Mouse (Mus musculus) bone marrow macrophage, adult 2 months (primary cell): ENCODE measurements at regions not wholly inside any gene's neighbourhood (a gene's known extent, or its start where the extent isn't known, plus 50 kb on each side); places are given as distances from the start of the nearest gene placed in this dataset.

Source experiments
- H3K27ac ChIP-seq: 2 replicates; pipeline ENCODE4 v1.5.1; 2012; ENCODE audit warnings: low read depth, low read length; ENCODE audit not compliant: insufficient read depth
- H3K4me1 ChIP-seq: 2 replicates; pipeline ENCODE4 v1.6.1; 2012; ENCODE audit warnings: low read length; ENCODE audit not compliant: control insufficient read depth, insufficient read depth
- H3K4me3 ChIP-seq: 2 replicates; pipeline ENCODE4 v1.5.1; 2012; ENCODE audit warnings: mild to moderate bottlenecking, low read length, moderate library complexity; ENCODE audit not compliant: insufficient read depth
- CTCF ChIP-seq: IDR thresholded peaks from 2 replicates; pipeline ENCODE4 v1.5.1; 2012; ENCODE audit warnings: low read depth, mild to moderate bottlenecking, low read length, moderate library complexity
- POLR2A ChIP-seq: IDR thresholded peaks from 2 replicates; pipeline ENCODE4 v1.6.1; 2012; ENCODE audit warnings: mild to moderate bottlenecking, low read depth, low read length, borderline replicate concordance

GRCm38 (mm10) chr17:48592457-48592856 is 137.8 kb downstream of the Unc5cl start:
- Histone ChIP-seq H3K27ac (no peak overlapping the region), H3K4me1 (no peaks in the 10 kb centered on the region), H3K4me3 (no peak overlapping the region)
- no peak for TF ChIP-seq CTCF
- TF ChIP-seq POLR2A, result no peak

GRCm38 (mm10) chr17:48595418-48595963 is 140.8 kb downstream of the Unc5cl start:
- H3K4me1 ChIP-seq, result no peaks in the 10 kb centered on the region
- no peak overlapping the region for H3K4me3 ChIP-seq
- TF ChIP-seq POLR2A (no peak), CTCF (no peak)
- no peak overlapping the region for H3K27ac ChIP-seq

- H3K4me1 ChIP-seq, result no peaks in the 10 kb centered on the region
- H3K4me3 ChIP-seq, result no peak overlapping the region
- no peak overlapping the region for H3K27ac ChIP-seq
- TF ChIP-seq CTCF, result no peak
- TF ChIP-seq POLR2A, result no peak
These were observed 141.7 kb downstream of the Unc5cl start for GRCm38 (mm10) chr17:48596406-48596805.

- no peak overlapping the region for H3K4me3 ChIP-seq
- no peak overlapping the region for H3K27ac ChIP-seq
- no peaks in the 10 kb centered on the region for H3K4me1 ChIP-seq
- TF ChIP-seq CTCF (no peak), POLR2A (no peak)
These were observed 142.6 kb downstream of the Unc5cl start for GRCm38 (mm10) chr17:48597301-48597700.

GRCm38 (mm10) chr17:48598471-48599141 is 143.9 kb downstream of the Unc5cl start:
- no peak for TF ChIP-seq CTCF
- no peak for TF ChIP-seq POLR2A
- H3K4me1 ChIP-seq, result no peaks in the 10 kb centered on the region
- H3K27ac ChIP-seq, result no peak overlapping the region
- H3K4me3 ChIP-seq, result no peak overlapping the region

- no peak overlapping the region for H3K27ac ChIP-seq
- H3K4me3 ChIP-seq, result no peak overlapping the region
- H3K4me1 ChIP-seq, result no peaks in the 10 kb centered on the region
- TF ChIP-seq POLR2A (no peak), CTCF (no peak)
These were observed 145.5 kb downstream of the Unc5cl start for GRCm38 (mm10) chr17:48600176-48600575.

GRCm38 (mm10) chr17:48602554-48602953 is 147.9 kb downstream of the Unc5cl start:
- Histone ChIP-seq H3K4me3 (no peak overlapping the region), H3K4me1 (no peaks in the 10 kb centered on the region), H3K27ac (no peak overlapping the region)
- TF ChIP-seq CTCF (no peak; the same call in 1 of the 2 replicates), POLR2A (no peak)

GRCm38 (mm10) chr17:48606767-48607166 is 152.1 kb downstream of the Unc5cl start:
- no peak overlapping the region for H3K4me3 ChIP-seq
- H3K27ac ChIP-seq, result no peak overlapping the region
- H3K4me1 ChIP-seq, result no peaks in the 10 kb centered on the region
- TF ChIP-seq CTCF (no peak), POLR2A (no peak)

- no peak overlapping the region for H3K4me3 ChIP-seq
- no peaks in the 10 kb centered on the region for H3K4me1 ChIP-seq
- no peak overlapping the region for H3K27ac ChIP-seq
- TF ChIP-seq CTCF (no peak), POLR2A (no peak)
These were observed 153.6 kb downstream of the Unc5cl start for GRCm38 (mm10) chr17:48608315-48608714.

GRCm38 (mm10) chr17:48610107-48610506 is 155.4 kb downstream of the Unc5cl start:
- TF ChIP-seq CTCF, result no peak
- TF ChIP-seq POLR2A, result no peak

GRCm38 (mm10) chr17:48610806-48611205 is 156.1 kb downstream of the Unc5cl start:
- TF ChIP-seq CTCF (no peak), POLR2A (no peak)
- Histone ChIP-seq H3K4me1 (no peaks in the 10 kb centered on the region), H3K27ac (no peak overlapping the region), H3K4me3 (no peak overlapping the region)

More at GRCm38 (mm10) chr17:48610107-48610506, 155.4 kb downstream of the Unc5cl start:
- no peak overlapping the region for H3K27ac ChIP-seq
- H3K4me3 ChIP-seq, result no peak overlapping the region
- no peaks in the 10 kb centered on the region for H3K4me1 ChIP-seq
